Mouse (Mus musculus) CH12.LX (cell line): ENCODE measurements around the gene I0C0044D17Rik.

Source experiments
- CHD1 ChIP-seq: IDR thresholded peaks from 2 replicates; pipeline ENCODE4 v1.6.1; 2012; ENCODE audit warnings: low read depth, low read length, improper control_type of control experiment, inconsistent platforms
- CTCF ChIP-seq, 2 experiments: IDR thresholded peaks in 1 of 2; conservative IDR thresholded peaks in 1 of 2; 2 replicates each; pipeline ENCODE4 v1.5.1; 2011 to 2012; ENCODE audit warnings: low read depth in 2 of 2, low read length in 2 of 2, improper control_type of control experiment in 1 of 2, inconsistent platforms in 1 of 2, mild to moderate bottlenecking in 1 of 2, moderate library complexity in 1 of 2
- HCFC1 ChIP-seq: IDR thresholded peaks from 2 replicates; pipeline ENCODE4 v1.6.1; 2012; ENCODE audit warnings: low read depth, mild to moderate bottlenecking, inconsistent platforms, low read length, improper control_type of control experiment
- IRF4 ChIP-seq: IDR thresholded peaks from 2 replicates; pipeline ENCODE4 v1.6.1; 2014; ENCODE audit warnings: low read depth, mild to moderate bottlenecking, inconsistent platforms, low read length, improper control_type of control experiment
- JUN ChIP-seq: IDR thresholded peaks from 2 replicates; pipeline ENCODE4 v1.6.1; 2011; ENCODE audit warnings: low read depth, mild to moderate bottlenecking, low read length, improper control_type of control experiment, moderate library complexity; ENCODE audit not compliant: insufficient read depth
- MAFK ChIP-seq: IDR thresholded peaks from 2 replicates; pipeline ENCODE4 v1.6.1; 2011; ENCODE audit warnings: low read length, improper control_type of control experiment; ENCODE audit not compliant: insufficient replicate concordance
- MYC ChIP-seq: IDR thresholded peaks from 2 replicates; pipeline ENCODE4 v1.6.1; 2011; ENCODE audit warnings: low read depth, mild to moderate bottlenecking, improper control_type of control experiment, low read length
- NRF1 ChIP-seq: IDR thresholded peaks from 2 replicates; pipeline ENCODE4 v1.6.1; 2014; ENCODE audit warnings: low read depth, mild to moderate bottlenecking, inconsistent platforms, low read length, improper control_type of control experiment, moderate library complexity
- POLR2AphosphoS2 ChIP-seq: IDR thresholded peaks from 2 replicates; pipeline ENCODE4 v1.6.1; 2011; ENCODE audit warnings: low read depth, low read length, improper control_type of control experiment
- TCF12 ChIP-seq: IDR thresholded peaks from 2 replicates; pipeline ENCODE4 v1.6.1; 2014; ENCODE audit warnings: low read depth, mild to moderate bottlenecking, inconsistent platforms, low read length, improper control_type of control experiment
- ZC3H11A ChIP-seq: IDR thresholded peaks from 2 replicates; pipeline ENCODE4 v1.6.1; 2012; ENCODE audit warnings: low read depth, mild to moderate bottlenecking, inconsistent platforms, low read length, improper control_type of control experiment
- ZKSCAN1 ChIP-seq: IDR thresholded peaks from 2 replicates; pipeline ENCODE4 v1.6.1; 2012; ENCODE audit warnings: low read depth, inconsistent platforms, low read length, improper control_type of control experiment, borderline replicate concordance

GRCm38 (mm10) chr4:98838913-98839312, 15.3 kb upstream of the I0C0044D17Rik start:
- TF ChIP-seq ZKSCAN1 (no peak), TCF12 (no peak), IRF4 (no peak), JUN (no peak), NRF1 (no peak), CTCF (conservative IDR thresholded peaks at IDR 0.05 in 1 of 2, IDR thresholded peaks at IDR 0.05 in 1 of 2; ENCODE audit: low read depth in 2 of 2, low read length in 2 of 2) (no peak), POLR2AphosphoS2 (no peak), ZC3H11A (no peak), MAFK (no peak), MYC (no peak), CHD1 (no peak), HCFC1 (no peak)
